Mouse (Mus musculus) embryonic fibroblast, embryonic 13.5 days (primary cell): ENCODE measurements around the gene Zfp616.

ENCODE experiments used
- CTCF ChIP-seq: IDR thresholded peaks from 2 replicates; pipeline ENCODE4 v1.5.1; 2011; ENCODE audit warnings: mild to moderate bottlenecking, control low read depth, low read length, moderate library complexity, borderline replicate concordance; ENCODE audit not compliant: insufficient read depth
- POLR2A ChIP-seq: IDR thresholded peaks from 2 replicates; pipeline ENCODE4 v1.6.1; 2011; ENCODE audit warnings: low read depth, mild to moderate bottlenecking, control low read depth, low read length, moderate library complexity

GRCm38 (mm10) chr11:74113412-74113811 lies 43.7 kb downstream of the Zfp616 start, which contains the start of gene Olfr401:
- TF ChIP-seq POLR2A: no peak
- TF ChIP-seq CTCF: no peak
